Mouse (Mus musculus) liver, embryonic 11.5 days (tissue): ENCODE results near the gene Grb10. TPM values are rescaled to one million over a fixed set of nuclear protein-coding genes. Genes with fewer than 3 reads are reported as not detected.
A peak's percentile ranks its signal among the peaks of the same experiment; 100 is the strongest.

Experiments used
- ATAC-seq: fragments of 200-750 bp; cut with Nextera tagmentation; replicated peaks from 2 replicates; pipeline ENCODE4 v1.8.0; 2017; ENCODE audit warnings: moderate number of reproducible peaks, mild to moderate bottlenecking, moderate TSS enrichment, moderate library complexity; ENCODE audit not compliant: low FRiP score
- DNase-seq: peaks from one replicate; pipeline ENCODE4 v3.0.0-alpha.2; 2017; ENCODE audit warnings: low spot score
- H3K27ac ChIP-seq: fragments of 300-500 bp; sonication (generic); 2 replicates; pipeline ENCODE4 v1.5.1; 2014; ENCODE audit warnings: mild to moderate bottlenecking, low read depth, low read length, control low read depth
- H3K27me3 ChIP-seq: fragments of 300-500 bp; sonication (generic); replicated peaks from 2 replicates; pipeline ENCODE4 v1.6.1; 2014; ENCODE audit warnings: low read length, mixed read lengths; ENCODE audit not compliant: control insufficient read depth, insufficient read depth
- H3K36me3 ChIP-seq: fragments of 300-500 bp; sonication (generic); 2 replicates; pipeline ENCODE4 v1.6.1; 2014; ENCODE audit warnings: mild to moderate bottlenecking, low read length, moderate library complexity, mixed read lengths; ENCODE audit not compliant: control insufficient read depth, insufficient read depth
- H3K4me1 ChIP-seq: fragments of 300-500 bp; sonication (generic); replicated peaks from 2 replicates; pipeline ENCODE4 v1.6.1; 2014; ENCODE audit warnings: low read length, mixed read lengths; ENCODE audit not compliant: control insufficient read depth, insufficient read depth
- H3K4me2 ChIP-seq: fragments of 300-500 bp; sonication (generic); 2 replicates; pipeline ENCODE4 v1.6.1; 2014; ENCODE audit warnings: mild to moderate bottlenecking, control low read depth, moderate library complexity
- H3K4me3 ChIP-seq: fragments of 300-500 bp; sonication (generic); 2 replicates; pipeline ENCODE4 v1.5.1; 2014; ENCODE audit warnings: low read depth, low read length, control low read depth
- H3K9ac ChIP-seq: fragments of 300-500 bp; sonication (generic); 2 replicates; pipeline ENCODE4 v1.6.1; 2014; ENCODE audit warnings: low read depth, low read length, control low read depth
- H3K9me3 ChIP-seq: fragments of 300-500 bp; sonication (generic); 2 replicates; pipeline ENCODE4 v1.6.1; 2016; ENCODE audit warnings: low read length, inconsistent platforms, mixed read lengths; ENCODE audit not compliant: control insufficient read depth
- WGBS: fragments of 180-500 bp; shearing (Covaris S2); extraction: QIAGEN DNeasy Blood & Tissue Kit; methylation state at CpG from one replicate; pipeline ENCODE4 v1.1.7; 2014; 5-methylcytosine and 5-hydroxymethylcytosine counted together
- polyA plus RNA-seq: library from polyadenylated mRNA; unstranded; fragments of >200 nt; fragmentation: Nextera tagmentation; extraction: Ambion mirVana; gene quantifications from 2 replicates; pipeline ENCODE4 v1.2.1, GENCODE M21; 2014

The Grb10 gene
- polyA plus RNA-seq, 1 experiment from 2014 or later: 195 TPM

DNA sequence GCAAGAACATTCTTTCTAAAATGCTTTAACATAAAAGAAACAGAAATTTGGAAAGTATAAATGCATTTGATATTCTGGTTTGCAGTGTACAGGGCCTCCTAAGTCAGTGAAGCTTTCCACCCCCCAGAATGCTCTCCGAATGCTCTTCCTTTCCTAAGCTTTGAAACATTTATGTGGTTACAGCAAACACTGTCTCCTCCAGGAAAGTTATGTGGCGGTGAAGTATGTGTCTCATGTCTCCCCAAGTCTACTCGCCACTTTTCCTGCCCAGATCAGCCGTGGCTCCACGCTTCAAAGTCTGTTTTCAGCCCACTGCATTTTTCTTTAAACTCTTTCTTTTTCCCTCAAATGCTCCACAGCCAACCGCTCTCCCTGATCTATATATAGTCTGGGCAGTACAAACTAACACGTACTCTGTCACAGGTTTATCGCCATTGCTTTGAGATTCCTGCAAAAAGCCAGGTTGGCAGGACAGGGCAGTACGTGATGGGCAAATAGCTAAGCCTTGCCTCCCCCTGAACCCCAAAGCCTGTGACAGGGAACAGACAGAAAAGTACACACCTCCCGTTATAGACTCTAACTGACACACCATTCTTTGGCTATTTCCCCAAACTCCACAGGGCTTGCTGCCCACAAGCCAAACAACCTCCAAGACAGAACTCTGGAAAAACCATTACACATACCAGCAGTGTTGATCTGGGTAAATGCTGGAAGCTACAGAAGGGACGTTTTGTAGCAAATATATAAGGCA lies 84.9 kb downstream of the Grb10 start:
- DNase-seq: no peak
- Histone ChIP-seq H3K9ac (no peak overlapping the region), H3K9me3 (no peaks in the 10 kb centered on the region), H3K27me3 (no peaks in the 10 kb centered on the region), H3K27ac (no peak overlapping the region), H3K4me3 (no peak overlapping the region), H3K4me1 (peaks cover 5% of the 10 kb centered on the region), H3K4me2 (no peak overlapping the region), H3K36me3 (peaks cover 14% of the 10 kb centered on the region)
- ATAC-seq: no peak
- 81% methylated on average over 11 of the region's 11 CpGs for WGBS

DNA sequence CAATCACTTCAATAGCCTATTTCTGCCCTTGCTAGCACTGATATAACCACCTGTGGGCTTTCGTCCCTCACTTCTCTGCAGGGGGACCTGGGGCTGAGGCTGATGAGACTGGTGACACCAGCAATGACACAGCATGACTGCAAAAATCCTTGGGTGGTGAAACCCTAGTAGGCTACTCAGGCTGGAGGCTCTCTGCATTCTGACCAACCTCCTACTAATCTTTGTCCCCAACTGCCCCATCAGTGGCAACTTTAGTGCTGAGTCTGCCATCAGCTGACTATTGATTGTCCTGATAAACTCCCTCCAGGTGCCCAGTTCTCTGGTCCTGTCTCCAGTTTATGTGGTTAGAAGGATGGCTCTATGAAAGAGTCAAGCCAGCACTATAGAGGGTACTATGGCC lies 85.9 kb downstream of the Grb10 start:
- no peak overlapping the region for H3K9ac ChIP-seq
- peaks cover 15% of the 10 kb centered on the region for H3K36me3 ChIP-seq
- ATAC-seq (0 out of 2 replicates have a peak, but pooled peaks have one; percentile 33), DNase-seq (no peak)
- H3K4me3 ChIP-seq: no peak overlapping the region
- no peaks in the 10 kb centered on the region for H3K9me3 ChIP-seq
- no peak overlapping the region for H3K4me2 ChIP-seq
- H3K27ac ChIP-seq: no peak overlapping the region
- H3K4me1 ChIP-seq: peaks cover 9% of the 10 kb centered on the region
- 59% methylated on average over 1 of the region's 1 CpGs for WGBS
- no peaks in the 10 kb centered on the region for H3K27me3 ChIP-seq

DNA sequence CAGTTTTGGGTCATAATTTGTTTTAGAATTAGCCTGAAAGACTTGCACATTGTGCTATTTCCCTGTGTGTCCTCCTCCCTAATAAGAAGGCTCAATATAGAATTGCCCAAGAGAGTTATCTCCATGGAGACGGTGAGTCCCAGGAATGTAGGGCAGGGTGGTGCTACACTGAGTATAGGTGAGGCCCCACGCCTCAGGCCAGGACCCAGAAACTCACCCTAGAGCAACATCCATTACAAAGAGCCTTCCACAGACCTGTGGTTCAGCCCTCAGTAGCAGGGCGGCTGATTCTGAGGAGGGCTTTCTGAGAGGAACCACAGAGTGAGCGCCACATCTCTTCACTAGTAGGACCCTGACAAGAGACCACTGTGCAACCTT lies 89.5 kb downstream of the Grb10 start:
- Histone ChIP-seq H3K27ac (no peak overlapping the region), H3K9ac (no peak overlapping the region), H3K9me3 (no peaks in the 10 kb centered on the region), H3K27me3 (no peaks in the 10 kb centered on the region), H3K4me3 (no peak overlapping the region), H3K4me1 (peaks cover 9% of the 10 kb centered on the region), H3K36me3 (peaks cover 22% of the 10 kb centered on the region), H3K4me2 (no peak overlapping the region)
- WGBS: 72% methylated on average over 4 of the region's 4 CpGs
- 0 out of 2 replicates have a peak, but pooled peaks have one; percentile 40 for ATAC-seq
- no peak for DNase-seq

DNA sequence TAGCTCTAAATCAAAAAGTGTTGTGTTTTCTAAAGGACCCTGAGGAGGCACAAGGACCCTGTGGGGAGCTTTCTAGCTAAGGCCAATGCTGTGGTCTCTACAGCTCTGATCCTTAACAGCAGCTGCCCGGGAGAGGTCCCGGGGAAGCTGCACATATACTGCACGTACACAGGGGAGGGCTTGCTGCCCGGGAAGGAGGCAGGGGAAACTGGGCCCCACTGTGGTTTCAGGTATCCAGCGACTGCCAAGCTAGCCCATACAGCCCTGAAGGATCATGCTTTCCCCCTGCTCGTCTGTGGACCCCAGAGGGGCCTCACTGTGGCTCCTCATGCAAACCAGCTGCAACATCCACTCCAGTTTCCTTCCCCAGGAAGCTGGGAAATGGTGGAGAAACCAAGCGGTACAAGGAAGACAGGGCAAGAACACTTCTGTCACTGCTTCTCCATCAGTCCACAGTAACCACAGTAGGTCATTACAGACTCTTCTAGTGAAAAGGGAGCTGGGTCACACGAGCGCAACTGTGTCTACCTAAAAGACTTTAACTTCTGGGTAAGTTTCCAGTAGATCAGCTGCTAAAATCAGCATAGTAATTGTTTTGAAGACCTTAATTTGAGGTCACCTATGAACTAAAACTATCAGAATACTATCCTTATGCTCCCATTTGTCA lies 90.0 kb downstream of the Grb10 start:
- 39% methylated on average over 9 of the region's 9 CpGs for WGBS
- no peaks in the 10 kb centered on the region for H3K9me3 ChIP-seq
- ATAC-seq: peak; percentile 47; the same call in 1 of the 2 replicates
- H3K36me3 ChIP-seq: peaks cover 26% of the 10 kb centered on the region
- peak overlapping the region; percentile 16; the same call in 1 of the 2 replicates for H3K27ac ChIP-seq
- H3K4me2 ChIP-seq: no peak overlapping the region
- no peaks in the 10 kb centered on the region for H3K27me3 ChIP-seq
- H3K4me3 ChIP-seq: no peak overlapping the region
- no peak for DNase-seq
- H3K4me1 ChIP-seq: peaks cover 9% of the 10 kb centered on the region
- H3K9ac ChIP-seq: no peak overlapping the region

DNA sequence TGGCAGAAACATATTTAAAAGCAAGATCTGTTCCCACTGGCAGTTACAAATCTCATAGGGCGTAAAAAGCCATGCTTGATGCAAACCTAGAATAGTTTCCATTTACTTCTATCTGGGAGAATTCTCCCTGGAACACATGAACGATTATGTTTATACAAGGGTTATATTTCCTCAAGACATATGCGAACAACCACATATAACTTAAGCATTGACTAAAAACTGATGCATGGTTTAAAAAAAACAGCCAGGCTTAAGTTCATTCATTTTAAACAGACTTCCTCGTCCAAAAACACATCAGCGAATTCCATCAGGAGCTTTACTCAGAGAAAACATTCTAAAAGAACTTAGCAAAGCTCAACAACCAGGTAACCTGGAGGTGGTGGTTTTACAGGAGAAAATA lies 90.6 kb downstream of the Grb10 start:
- Histone ChIP-seq H3K36me3 (peaks cover 29% of the 10 kb centered on the region), H3K9ac (no peak overlapping the region), H3K9me3 (no peaks in the 10 kb centered on the region), H3K4me2 (no peak overlapping the region), H3K4me1 (peaks cover 9% of the 10 kb centered on the region), H3K4me3 (no peak overlapping the region), H3K27me3 (no peaks in the 10 kb centered on the region), H3K27ac (peak overlapping the region; percentile 16; the same call in 1 of the 2 replicates)
- DNase-seq (no peak), ATAC-seq (no peak)
- WGBS: 76% methylated on average over 5 of the region's 5 CpGs

DNA sequence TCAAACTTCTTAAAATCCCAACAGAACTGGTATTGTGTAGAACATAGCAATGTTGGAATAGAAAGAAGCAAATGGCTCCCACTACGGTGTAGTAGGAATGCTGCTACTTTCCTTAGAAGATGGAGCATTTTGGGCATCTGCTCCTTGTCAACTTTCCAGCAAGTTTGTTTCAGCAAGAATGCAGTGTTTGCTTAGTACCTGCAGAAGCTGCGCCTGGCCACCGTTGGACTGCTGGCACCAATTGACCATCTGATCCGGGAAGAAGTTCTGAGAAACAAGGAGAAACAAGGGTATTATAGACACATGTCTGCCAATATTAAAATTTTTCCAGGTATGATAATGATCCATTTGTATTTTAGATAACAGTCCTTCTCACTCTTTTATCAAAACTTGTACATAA lies 92.7 kb downstream of the Grb10 start:
- DNase-seq (no peak), ATAC-seq (no peak)
- no peak overlapping the region for H3K4me2 ChIP-seq
- no peak overlapping the region for H3K9ac ChIP-seq
- no peaks in the 10 kb centered on the region for H3K9me3 ChIP-seq
- 90% methylated on average over 4 of the region's 4 CpGs for WGBS
- no peak overlapping the region for H3K27ac ChIP-seq
- peaks cover 9% of the 10 kb centered on the region for H3K4me1 ChIP-seq
- no peak overlapping the region for H3K4me3 ChIP-seq
- peaks cover 23% of the 10 kb centered on the region; the same call in 1 of the 2 replicates for H3K36me3 ChIP-seq
- H3K27me3 ChIP-seq: no peaks in the 10 kb centered on the region

DNA sequence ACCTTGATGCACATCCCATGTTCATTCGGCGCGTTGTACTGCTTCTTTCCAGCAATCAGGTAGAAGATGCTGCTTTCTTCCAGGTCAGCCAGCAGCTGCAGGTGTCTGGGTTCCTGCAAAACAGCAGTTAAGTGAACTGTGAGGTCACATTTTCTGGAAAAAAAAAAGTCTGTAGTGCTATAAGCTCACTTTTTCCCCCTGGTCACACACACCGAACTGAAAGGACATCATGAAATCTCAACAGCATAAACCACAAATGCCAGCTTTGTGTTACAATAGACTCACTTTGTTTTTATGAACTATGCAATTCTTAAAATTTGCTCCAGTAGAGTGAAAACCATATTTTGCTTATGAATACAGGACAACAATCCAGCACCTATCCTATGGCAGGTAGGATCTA lies 93.7 kb downstream of the Grb10 start:
- Histone ChIP-seq H3K4me3 (no peak overlapping the region), H3K4me2 (no peak overlapping the region), H3K9me3 (no peaks in the 10 kb centered on the region), H3K27me3 (no peaks in the 10 kb centered on the region), H3K9ac (no peak overlapping the region), H3K27ac (no peak overlapping the region), H3K36me3 (peaks cover 20% of the 10 kb centered on the region), H3K4me1 (peaks cover 9% of the 10 kb centered on the region)
- ATAC-seq: no peak
- DNase-seq: no peak
- WGBS: 90% methylated on average over 4 of the region's 4 CpGs

DNA sequence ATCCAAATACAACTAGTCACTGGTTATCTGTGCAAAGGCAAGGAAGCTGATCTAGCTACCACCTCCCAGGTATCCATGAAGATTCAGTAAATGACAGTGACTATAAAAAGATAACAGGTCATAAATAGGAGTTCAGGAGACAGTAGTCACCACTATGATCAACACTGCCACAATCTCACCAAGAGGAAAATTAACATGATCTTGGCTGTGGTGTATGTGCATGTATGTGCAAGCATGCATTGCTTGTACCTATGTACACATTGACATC lies 94.5 kb downstream of the Grb10 start:
- Histone ChIP-seq H3K36me3 (peaks cover 23% of the 10 kb centered on the region), H3K4me2 (no peak overlapping the region), H3K4me1 (peaks cover 9% of the 10 kb centered on the region), H3K9ac (no peak overlapping the region), H3K27ac (no peak overlapping the region), H3K4me3 (no peak overlapping the region), H3K9me3 (no peaks in the 10 kb centered on the region), H3K27me3 (no peaks in the 10 kb centered on the region)
- DNase-seq (no peak), ATAC-seq (no peak)
